Mouse (Mus musculus): ENCODE results near the gene Tpst2. TPM values are rescaled to one million over a fixed set of nuclear protein-coding genes. Genes with fewer than 3 reads are reported as not detected.
"Not testable (repeated sequence)": the region's sequence is repeated elsewhere in the genome, so short reads cannot be mapped to it uniquely, and the experiment has no call there.

Gene Tpst2
- polyA plus RNA-seq, 3 experiments from 2014 or later: 59.1 to 111 (median 64.1) TPM

DNA sequence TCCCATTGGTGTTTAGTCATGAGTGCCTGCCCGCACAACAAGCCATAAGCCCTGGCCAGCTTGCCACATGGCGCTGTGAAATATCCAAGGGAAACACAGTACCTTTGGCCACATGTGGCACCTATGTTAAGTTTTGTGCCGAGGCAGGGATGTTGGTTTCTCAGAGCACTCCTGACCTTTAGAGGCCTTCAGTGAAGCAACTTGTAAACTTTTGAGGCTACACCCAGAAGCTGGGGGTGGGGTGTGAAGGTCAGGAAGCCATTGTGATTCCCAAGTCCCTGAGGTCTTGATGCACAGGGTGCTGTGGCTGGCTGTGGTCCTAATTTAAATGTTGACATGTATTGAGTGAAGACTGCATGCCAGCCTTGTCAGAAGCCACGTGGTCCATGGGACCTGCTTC lies 22.9 kb downstream of the Tpst2 start:
- no peak for ATAC-seq

DNA sequence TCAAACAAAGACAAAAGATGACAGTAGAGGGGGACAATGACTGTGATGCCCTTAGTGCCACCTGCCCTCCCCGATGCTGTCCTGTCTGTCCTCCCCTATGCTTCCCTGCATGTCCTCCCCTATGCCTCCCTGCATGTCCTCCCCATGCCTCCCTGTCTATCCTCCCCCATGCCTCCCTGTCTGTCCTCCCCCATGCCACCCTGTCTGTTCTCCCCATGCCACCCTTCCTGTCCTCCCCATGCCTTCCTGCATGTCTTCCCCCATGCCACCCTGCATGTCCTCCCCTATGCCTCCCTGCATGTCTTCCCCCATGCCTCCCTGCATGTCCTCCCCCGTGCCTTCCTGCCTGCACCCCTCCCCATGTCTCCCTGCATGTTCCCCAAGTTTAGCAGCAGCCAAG lies 23.6 kb downstream of the Tpst2 start:
- no peak for ATAC-seq

DNA sequence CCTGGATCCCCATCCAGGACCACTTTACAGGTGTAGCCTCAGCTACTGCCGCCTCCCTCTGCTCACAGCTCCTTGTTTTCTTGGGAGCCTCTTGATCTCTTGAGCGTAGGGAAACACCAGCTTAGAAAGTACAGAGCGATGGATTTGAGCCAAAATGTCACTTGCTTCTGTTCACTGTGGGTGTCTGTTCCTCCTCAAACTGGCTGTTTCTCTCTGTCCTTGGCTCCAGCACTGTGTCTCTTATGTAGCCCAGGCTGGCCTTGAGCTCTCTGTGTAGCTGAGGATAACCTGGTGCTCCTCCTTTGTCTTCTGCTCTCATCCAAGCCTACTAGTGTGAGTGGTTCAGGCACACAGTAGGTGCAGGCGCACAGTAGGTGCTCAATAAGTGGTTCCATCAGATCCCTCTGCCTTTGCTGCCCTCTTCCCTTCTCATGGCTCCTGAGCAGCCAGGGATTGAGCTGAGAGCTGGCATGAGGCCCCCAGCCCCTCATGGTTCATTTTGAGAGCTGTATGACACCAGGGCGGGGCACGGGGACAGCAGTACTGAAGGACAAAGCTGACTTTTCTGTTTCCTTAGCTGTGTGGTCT lies 24.3 kb downstream of the Tpst2 start:
- no peak for ATAC-seq

DNA sequence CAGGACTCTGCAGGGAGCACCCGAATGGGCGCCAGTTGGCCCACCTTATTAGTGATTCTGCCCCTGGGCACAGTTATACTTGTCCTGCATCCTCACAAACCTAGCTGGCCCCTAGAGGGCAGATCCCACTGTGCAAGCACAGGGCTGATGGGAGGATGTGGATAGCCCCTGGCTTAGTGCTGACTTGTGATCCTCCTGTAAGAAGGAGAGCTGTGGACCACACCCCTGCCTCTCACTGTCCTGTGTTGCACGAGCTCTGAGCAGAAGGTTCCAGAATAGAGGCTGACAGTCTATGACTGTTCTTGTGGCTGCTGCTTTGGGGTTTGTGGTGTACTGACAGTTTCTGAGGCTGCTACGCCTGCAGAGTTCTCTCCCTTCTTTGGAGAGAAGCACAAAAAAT lies 25.2 kb downstream of the Tpst2 start:
- peak; percentile 14 for ATAC-seq

DNA sequence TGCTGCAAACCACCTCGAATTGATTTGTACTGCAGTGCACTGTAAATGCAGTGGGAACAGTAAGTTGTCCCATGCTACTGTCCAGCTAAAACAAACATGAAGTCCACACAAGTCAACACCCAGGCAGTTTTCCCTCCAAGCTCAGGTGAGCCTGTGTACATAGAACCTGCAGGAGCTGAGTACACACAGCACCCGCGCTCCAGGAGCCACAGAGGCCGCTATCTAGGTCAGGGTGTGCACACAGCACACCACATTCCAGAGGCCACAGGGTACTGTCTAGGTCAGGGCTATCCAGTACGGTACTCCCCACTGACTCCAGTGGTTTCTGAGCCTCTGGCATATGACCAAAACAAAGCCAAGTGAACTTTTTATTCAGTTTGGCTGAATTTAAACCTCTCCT lies 25.8 kb downstream of the Tpst2 start:
- ATAC-seq: no peak

DNA sequence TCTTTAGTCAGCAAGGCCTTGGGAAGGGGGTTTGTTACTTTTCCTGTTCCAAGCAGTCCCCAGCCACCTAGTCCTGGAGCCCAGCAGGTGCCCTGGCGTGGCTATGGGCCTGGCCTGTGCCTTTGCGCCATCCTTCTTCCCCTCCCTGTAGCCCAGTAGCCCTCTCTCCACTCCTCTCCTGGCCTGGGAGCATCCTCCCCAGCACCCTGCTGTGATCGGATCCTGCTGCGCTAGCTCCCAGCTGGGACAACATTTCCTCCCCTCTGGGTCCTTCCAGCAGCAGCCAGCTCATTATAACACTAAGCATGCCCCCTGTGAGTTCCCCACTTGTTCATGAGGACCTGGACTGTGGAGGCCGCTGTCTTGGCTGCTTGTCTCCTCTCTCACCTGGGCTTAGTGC lies 29.4 kb downstream of the Tpst2 start:
- no peak for ATAC-seq

DNA sequence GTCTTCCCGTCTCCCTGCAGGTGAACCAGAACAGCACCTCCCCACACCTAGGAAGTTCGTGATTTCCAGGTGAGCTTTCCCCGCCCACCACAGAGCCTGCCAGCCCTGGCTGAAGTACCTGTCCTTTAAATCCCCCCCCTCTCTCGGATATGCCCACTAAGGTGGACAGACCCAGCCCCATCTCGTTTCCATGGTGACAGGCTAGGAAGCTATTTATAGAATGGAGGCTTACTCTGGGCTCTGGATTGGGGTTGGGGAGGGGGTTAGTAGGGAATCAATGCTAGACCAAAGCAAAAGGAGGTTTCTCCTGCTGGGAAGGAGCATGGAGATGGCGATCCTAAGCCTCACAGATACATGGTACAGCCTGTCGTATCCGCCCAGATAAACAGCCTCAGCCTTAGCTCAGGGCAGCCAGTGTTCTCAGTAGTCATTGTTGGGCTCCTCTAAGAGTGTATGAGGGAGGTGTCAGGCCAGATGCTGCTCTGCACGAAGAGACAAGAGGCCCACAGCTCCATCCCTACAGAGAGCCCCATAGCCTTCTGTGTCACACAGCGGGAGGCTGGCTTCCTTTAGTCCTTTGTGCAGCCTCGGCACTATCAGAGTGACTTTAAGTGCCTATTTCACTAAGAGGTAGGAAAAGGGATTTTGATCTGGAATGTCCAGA lies 36.9 kb downstream of the Tpst2 start:
- no peak for ATAC-seq

DNA sequence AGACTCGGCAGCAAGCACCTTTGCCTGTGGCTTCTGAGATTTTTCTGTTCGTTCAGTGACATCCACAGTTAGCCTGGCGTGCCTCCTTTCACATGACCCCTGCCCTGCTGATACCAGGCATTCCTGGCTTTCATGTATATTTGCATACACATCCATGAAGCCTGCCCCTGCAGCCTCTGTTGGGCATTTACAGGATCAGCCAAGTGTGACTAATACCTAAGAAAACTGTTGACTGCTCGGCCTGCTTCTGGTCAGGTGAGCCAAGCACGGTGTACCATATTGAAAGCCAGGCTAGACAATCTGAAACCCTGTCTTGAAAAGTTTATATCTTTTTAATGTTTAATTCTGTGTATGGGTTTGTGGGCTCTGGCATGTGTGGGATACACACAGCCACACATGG lies 40.0 kb downstream of the Tpst2 start:
- ATAC-seq: no peak

DNA sequence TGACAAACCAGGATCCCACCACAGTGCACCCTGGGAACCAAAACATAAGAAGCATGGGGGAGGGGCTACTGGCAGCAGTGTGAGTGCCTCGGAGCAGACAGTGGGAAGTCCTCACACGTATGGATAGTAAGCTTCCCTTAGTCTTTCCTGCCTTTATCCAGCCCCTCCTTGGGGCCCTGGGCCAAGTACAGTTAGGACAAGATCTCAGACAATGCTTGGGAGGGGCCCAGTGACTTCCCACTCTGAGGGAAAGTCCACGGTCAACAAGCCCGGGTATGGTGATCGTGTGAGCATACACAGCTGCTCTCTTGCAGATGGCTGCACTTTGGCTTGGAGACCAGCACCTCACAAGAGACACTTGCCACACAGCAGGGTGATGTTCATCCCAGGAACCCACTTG lies 40.8 kb downstream of the Tpst2 start:
- no peak for ATAC-seq

DNA sequence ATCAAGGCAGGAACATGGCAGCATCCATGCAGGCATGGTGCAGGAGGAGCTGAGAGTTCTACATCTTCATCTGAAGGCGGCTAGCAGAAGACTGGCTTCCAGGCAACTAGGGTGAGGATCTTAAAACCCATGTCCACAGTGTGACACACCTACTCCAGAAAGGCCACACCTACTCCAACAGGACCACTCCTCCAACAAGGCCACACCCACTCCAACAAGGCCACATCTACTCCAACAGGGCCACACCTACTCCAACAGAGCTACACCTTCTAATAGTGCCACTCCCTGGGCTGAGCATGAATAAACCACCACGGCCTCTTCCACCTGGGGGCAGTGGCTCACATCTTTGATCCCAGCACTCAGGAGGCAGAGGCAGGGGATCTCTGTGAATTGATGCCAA lies 42.9 kb downstream of the Tpst2 start:
- ATAC-seq: not testable (repeated sequence)

DNA sequence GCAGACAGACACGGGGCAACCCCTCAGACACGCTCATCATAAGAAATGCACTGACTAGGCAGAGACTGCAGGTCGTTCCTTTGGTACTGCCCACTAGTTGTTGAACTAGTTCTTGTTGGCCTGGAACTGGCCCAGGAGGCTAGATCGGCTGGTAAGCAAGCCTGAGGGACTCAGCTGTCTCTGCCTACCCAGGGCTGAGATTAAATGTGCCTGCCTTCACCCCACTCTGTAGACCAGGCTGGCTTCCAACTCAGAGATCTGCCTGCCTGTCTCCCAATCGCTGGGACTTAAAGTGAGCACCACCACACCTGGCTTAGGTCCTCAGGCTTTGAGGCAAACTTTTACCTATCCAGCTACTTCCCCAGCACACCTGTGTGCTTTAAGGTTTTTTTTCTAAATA lies 43.9 kb downstream of the Tpst2 start:
- ATAC-seq: no peak

DNA sequence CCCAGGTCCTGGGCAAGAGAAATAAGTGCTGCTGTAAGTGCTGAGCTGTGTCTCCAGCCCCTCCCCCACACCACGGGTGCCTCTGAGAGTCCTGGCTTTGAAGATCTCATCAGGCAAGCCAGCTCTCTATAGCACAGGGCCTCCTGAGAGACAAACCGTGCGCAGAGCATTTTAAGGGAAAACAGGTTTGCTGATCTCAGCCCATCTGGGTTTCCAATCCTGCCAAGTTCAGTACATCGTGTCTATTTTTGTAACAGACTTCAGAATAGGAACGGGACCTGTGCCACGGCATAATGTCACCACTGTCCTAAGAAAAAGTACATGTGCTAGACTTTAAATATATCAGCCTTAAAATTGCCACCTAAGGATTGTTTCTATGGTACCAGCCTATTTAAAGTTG lies 44.4 kb downstream of the Tpst2 start:
- ATAC-seq: no peak

DNA sequence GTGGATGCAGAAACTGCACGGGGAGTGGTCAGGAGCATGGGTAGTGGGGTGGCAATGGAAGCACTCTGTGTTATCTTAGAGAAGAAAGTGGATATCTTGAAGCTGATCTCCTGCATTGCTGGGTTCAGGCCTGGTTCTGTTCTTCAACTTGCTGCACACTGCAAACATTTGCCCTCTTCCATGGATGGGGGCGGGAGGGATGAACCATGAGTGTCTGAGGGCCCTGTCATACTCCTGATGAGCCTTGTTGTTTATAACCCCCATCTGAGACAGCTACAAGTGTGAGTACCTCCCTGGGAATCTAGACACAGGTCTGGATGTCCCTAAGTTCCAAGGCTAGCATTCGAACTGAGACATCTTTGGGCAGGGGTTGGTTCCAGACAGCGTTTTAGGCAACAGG lies 44.9 kb downstream of the Tpst2 start:
- no peak for ATAC-seq

DNA sequence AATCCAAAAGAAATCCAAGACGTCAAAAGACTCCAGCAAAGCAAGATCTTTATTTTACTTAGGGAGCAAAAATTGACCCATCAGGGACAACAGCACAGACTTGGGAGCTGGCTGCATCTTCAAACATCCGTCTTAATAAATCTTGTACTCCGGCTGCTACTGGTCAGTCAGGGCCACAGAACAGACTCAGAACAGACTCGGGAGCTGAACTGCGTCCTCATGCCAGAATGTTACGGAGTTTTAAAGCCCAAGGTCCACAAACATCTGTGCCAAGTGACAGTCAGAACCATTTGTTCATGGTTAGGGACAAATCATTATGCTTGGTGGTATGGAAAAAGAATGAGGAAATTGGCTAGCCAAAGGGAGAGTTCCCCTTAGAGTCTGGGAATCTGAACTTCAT lies 46.8 kb downstream of the Tpst2 start:
- ATAC-seq: no peak

DNA sequence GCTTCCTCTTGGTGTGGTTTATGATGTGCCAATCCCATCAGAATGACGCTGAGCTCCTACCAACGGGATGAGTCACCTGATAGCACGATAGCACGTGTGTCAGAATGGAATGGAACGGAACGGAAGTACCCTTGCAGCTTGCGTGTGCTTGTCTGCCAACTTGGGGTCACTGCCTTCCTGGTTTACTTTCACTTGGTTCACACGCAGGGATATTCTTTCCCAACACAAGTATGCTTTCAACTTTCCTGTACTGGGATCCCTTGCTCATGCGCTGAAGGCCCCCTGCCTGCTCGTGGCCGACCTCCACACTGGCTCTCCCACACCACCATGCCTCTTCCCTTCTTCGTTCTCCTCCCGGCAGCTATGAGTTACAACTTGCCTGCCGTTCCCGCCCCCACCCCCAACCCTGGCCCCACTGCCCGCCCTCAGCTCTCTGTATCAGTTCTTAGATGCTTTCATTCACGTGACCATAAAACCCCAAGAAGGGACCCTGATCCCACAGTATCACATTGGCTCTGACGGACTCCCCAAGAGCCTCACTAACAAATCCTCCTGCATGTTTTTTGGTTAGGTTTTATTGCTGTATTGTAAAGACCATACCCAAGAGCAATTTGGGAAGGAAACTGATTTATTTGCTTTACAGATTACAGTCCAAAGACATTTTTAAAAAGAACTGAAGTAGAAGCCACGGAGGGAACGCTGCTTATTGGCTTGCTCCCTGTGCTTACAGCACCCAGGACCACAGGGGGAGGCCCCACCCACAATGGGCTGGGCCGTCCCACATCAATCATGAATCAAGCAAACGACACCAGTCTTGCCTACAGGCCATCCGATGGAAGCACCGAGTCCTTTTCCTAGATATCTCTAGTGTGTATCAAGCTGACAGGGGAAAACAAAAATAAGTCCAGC lies 48.4 kb downstream of the Tpst2 start:
- ATAC-seq: peak; percentile 77

DNA sequence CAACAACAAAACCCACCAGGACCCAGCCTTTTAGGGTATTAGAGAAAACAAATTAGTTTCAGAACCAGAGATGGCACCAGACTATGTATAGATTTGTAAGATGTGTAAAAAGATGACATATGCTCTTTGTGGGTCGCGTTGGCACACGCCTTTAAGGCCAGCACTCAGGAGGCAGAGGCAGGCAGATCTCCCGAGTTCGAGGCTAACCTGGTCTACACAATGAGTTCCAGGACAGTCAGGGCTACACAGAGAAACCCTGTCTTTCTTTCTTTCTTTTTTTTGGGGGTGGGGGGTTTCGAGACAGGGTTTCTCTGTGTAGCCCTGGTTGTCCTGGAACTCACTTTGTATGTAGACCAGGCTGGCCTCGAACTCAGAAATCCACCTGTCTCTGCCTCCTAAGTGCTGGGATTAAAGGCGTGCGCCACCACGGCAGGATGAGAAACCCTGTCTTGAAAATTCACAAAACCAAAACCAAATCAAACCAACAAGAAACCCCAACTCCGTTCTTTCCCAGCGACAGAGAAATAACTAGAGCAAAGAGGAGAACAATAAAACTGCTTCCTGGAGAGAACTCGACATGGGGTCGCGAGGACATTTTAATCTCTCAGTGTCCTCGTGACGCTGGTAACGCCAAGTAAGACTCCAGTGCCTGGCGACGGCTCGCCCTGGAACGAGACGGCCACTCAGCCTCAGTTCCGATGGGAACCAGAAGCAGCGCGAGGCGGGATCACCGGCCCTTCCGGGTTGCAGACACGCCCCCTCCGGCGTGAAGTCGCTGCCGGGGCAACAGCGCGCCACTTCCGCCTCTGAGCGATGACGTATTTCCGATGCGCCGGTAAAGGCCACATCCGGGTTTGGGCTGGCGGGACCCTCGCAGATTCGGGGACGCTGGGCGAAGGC lies 49.3 kb downstream of the Tpst2 start, which contains the start of gene Tfip11:
Gene Tfip11, plus strand, starts transcription at position 813 of the 900 bp plus-strand sequence.
- peak; percentile 69 for ATAC-seq

DNA sequence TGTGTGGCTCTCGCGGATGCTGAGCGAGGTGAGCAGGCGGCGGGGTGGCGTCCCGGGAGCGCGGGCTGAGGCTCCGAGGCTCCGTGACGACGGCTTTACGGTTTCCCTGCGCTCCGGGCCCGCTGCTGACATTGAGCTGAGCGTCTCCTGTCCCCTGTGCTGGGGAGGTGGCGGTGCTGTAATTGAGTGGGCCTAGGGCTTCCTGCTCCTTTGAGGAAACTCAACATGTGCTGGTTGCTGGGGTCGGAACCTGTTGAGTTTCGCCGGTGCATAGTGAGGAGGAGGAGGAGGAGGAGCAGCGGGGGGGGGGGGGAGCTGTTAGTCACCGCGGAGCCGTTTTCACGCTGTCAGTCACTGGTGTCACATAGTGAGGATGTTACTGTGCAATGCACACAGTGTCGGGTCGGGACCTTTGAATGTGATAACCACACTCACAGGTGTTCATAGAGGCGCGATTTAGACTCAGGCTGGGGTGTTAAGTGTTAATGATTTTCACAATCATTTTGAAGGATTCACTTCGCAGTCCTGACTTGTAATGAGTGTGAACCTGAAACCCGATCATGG lies 50.0 kb downstream of the Tpst2 start:
- ATAC-seq: peak; percentile 20

DNA sequence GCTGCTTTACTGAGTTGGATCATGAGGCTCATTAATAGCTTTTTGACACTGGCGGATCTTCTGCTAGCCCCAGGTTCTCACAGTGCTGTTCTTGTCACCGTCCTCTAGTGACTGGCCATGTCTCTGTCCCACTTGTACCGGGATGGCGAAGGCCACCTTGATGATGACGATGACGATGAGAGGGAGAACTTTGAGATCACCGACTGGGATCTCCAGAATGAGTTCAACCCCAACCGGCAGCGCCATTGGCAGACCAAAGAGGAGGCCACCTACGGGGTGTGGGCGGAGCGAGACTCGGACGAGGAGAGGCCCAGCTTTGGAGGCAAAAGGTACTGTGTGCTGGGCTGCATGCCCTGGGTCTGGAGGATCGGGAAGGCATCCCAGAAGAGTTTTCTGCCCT lies 51.4 kb downstream of the Tpst2 start:
- no peak for ATAC-seq

DNA sequence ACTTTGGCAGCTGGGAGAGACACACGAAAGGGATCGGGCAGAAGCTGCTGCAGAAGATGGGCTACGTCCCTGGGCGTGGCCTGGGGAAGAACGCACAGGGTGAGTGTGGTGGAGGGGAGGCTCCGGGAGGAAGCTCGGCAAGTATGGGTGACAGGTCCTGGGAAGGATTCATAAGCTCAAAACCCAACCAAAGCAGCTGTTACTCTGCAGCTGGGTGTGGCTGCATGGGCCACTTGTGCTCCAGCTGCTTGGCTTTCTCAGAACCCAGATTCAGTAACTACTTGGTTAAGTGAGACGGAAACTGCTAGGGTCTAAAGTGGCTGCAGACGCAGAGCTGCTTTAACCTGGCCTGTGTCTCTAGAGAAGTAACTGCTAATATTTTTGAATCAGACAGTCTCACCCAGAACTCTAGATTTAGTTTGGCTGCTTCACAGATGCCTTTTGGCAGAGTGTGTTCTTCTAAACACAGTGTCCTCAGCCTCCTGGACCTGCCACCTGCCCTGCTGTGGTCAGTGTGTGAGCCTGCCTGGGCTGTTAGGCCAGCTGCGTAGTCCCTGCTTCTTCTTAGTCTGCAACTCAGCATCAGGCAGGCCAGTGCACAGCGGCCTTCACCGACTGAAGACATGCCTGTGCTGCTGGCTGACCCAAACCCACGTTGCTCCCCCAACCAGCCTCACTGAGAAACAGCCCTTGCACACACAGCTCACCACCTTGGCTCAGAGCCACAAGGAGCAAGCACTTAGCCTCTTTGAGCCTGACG lies 53.5 kb downstream of the Tpst2 start:
- no peak for ATAC-seq

DNA sequence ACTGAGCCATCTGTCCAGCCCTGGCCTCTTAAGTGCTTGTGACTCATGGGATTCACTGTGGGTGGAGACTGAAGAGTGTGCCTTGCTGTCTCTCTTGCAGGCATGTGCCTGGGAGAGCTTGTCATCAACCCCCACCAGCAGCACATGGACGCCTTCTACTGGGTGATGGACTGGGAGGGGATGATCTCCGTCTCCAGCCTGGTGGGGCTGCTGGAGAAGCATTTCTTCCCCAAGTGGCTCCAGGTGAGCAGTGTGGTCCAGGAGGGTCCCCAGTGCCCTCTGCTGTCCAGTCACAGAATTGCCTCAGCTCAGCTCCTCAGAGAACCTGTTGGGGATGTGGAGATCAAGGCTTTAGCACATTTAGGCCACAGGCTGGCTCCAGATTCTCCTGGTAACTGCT lies 59.0 kb downstream of the Tpst2 start:
- ATAC-seq: peak; percentile 64

DNA sequence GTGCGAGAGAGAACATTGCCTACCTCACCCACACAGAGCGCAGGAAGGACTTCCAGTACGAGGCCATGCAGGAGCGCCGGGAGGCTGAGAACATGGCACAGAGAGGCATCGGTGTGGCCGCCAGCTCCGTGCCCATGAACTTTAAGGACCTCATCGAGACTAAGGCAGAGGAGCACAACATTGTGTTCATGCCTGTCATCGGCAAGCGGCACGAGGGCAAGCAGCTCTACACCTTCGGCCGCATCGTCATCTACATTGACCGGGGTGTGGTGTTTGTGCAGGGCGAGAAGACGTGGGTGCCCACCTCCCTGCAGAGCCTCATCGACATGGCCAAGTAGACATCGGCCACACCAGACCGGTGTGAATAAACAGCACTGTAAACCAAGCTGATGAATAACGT lies 60.5 kb downstream of the Tpst2 start:
- ATAC-seq: no peak

DNA sequence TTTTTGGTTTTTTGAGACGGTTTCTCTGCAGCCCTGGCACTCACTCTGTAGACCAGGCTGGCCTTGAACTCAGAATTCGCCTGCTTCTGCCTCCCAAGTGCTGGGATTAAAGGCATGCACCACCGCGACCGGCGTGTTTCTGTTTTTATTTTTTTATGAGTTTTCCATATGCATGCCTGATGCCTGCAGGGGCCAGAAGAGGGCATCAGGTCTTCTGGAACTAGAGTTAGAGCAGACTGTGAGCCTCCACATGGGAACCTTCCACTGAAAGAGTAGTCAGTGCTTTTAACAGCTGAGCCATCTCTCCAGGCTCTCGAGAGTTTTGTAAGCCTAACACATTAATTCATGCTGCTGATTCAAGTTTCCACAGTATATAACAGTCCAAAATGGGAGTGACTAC lies 62.7 kb downstream of the Tpst2 start:
- ATAC-seq: no peak
